Mouse (Mus musculus): ENCODE measurements at regions not wholly inside any gene's neighbourhood (a gene's known extent, or its start where the extent isn't known, plus 50 kb on each side); places are given as distances from the start of the nearest gene placed in this dataset.

DNA sequence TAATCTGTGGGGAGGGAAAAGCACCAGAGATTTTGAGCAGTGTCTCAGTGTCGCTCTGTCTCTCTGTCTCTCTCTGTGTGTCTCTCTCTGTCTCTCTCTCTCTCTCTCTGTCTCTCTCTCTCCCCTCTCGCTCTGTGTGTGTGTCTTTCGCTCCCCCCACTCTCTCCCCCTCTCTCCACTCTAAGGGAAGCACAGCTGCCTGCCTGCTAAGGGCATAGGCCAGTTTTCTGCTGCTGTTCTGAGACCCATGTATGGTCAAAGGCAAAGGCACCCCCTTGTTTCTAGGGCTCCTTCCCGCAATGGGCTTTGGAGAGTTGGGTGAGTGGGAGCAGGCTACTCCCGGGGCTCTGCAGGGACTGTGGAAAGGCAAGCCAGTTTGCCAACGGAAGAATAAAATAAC is 192.2 kb downstream of the Lmo4 start:
- peak in 1 of 2 experiments; percentile 12 for DNase-seq (ENCODE audit: low spot score in 2 of 2)

DNA sequence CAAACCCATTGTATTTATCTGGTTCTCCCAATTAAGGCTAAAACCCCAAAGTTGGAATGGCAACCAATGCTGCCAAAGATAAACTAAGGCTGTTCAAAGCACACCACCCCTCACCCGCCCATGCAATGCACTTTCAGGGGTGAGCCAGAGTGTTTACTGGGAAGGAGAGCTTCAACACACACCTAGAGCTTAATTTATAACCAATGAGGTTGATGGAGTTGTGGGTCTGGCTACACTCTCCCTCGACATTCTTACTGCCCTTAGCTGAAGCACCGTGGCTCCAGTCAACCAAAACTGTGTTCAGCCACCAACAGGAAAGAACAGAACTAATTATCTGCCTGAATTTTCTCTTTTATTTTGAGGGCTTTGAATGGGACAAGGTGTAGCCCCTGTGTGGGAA is 192.8 kb downstream of the Lmo4 start:
- DNase-seq (ENCODE audit: low spot score in 2 of 2), result no peak

DNA sequence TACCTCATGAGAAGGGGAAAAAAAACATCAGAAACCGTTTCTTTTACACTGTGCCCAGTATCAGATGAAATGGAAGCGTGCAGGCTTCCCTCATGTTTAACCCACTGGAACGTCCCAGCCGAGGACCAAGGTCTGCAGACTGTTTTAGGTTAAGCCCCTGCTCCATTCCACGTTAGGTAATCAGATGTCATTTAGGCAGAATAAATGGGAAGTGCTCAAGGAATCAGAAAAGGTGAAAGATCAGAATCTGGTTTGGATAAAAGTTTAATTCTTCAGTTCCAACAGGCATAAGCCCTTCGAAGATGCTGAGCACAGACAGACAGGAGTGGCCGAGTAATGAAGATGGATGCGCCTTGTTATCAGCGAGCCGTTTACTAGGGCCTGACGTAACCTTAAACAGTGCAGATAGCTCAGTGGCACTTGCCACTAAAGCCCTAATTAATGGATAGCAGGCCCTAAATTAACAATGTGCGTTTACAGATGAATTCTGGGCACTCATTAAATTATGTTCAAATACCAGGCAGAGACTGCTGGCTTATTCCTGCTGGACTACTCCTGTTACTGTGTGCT is 193.5 kb downstream of the Lmo4 start:
- peak in 1 of 2 experiments; percentile 12 for DNase-seq (ENCODE audit: low spot score in 2 of 2)

DNA sequence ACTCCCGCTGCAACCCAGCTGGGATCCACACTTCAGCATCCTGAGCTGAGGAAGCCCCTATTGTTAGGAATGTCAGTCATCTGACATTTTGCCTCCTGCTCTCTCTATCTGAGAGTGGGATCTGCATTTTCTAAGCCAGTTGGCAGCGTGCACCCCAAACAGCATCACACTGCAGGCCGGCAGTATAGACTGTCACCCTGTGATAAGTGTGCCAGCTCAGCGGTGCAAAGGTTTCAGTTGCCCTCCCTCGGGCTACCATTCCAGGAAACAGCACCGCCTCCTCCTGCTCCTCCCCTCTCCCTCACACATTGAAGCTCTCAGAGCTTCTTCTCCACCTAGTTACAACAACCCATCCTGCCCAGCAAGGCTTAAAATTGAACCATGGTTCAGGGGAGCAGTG is 194.5 kb downstream of the Lmo4 start:
- DNase-seq (ENCODE audit: low spot score in 2 of 2), result peak in 1 of 2 experiments; percentile 18

DNA sequence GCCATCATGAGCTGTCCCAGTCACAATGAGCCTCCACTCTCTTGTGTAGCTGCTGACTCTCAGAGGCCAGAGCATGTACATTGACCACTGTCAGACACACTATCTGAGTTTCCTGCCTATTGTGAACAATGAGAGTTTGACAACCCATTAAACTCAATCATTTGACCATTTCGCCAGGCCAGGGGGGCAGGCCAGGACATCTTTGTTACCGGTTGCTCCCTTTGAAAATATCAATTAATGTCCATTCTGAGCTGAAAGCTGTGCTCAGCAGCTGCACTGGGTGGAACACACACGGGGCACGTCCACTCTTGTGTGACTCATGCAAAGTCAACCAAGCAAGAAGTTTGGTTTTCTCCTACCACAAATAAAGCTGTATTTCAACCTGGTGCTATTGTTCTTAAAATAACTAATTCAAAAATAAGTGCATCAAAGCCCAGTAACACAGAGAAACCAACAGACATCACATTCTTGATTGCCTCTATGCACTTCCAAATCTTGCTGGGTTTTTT is 197.9 kb downstream of the Lmo4 start:
- no peak for DNase-seq (ENCODE audit: low spot score in 2 of 2)

DNA sequence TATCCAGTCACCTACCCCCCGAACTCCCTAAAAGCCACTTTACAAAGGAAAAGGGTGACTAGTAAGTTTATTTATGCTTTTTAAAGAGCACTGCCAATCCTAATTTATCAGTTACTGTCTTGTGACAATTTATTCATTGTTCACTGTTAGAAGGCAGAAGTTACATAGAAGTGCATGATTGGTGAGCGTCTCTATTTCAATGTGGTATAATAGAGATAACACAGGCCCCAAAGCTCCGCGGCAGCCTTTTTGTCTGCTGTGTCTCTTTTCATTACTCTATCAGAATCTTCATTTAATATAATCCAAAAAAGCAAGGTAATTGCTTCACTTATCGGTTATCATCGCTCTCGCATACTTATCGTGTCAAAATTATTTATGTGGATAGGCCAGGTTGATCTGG is 207.1 kb downstream of the Lmo4 start:
- DNase-seq (ENCODE audit: low spot score in 2 of 2), result no peak

DNA sequence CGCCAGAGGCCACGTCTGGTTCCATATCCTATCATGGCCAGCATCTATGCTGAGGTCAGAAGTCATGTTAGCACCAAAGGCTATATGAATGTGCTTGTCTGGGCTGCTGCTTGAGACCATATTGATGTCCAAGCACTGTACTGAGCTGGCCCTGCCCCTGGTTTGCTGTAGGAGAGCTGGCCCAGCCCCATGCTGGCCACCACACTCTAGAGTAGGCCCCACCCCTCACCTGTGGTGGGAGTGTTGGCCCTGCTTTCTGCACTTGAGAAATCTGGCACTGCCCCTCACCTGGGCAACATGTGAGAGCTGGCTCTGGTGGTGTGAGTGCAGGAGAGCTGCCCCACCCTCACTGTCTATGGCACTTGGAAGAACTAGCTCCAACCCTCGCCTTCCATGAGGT is 210.0 kb downstream of the Lmo4 start:
- no peak for DNase-seq (ENCODE audit: low spot score in 2 of 2)

DNA sequence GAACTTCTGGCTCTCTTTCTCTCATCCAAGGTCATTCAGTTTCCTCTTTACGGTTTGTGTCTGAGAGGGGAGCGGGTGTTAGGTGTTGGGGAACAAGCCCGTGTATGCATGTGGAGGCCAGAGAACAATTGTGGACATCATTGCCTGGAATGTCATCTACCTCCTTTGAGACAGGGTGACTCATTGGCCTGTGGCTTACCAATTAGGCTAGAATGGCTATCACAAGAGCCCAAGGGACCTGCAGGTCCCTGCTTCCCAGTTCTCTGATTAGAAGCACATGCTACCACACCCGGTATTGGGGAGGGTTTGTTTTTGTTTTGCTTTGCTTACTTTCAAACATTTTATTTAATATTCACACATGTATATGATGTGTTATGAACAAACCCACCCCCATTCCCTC is 216.0 kb downstream of the Lmo4 start:
- DNase-seq (ENCODE audit: low spot score in 2 of 2), result no peak

DNA sequence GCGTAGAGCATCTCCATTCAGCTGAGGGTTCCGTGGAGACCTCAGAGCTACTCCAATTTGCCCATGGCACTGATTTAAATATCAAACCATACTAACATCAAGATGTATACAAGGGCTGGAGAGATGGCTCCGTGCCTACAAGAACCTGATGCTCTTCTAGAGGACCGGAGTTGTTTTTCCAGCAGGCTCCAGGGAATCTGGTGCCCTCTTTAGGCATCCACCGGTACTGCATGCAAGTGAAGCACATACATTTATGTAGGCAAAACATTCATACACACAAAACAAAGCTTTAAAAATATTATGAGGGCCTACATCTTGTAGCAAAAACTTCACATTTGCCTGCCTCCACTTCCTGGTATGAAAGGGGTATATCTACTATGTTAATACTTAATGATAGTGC is 217.0 kb downstream of the Lmo4 start:
- no peak for DNase-seq (ENCODE audit: low spot score in 2 of 2)

DNA sequence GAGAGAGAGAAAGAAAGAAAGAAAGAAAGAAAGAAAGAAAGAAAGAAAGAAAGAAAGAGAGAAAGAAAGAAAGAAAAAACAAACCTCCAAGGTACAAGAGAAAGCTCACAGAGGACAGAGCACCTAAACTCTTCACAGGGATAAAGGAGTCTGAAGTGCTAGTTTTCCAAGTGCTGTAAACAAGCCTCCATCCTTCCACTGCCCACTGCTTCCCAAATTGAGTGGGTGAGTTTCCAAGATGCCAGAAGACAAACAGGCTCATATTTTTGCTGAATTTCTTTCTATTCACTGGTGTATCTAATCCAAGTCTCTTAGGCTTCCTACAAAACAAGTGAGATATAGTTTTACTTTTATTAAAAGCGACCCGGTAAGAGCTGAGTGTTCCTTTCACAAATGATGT is 218.2 kb downstream of the Lmo4 start:
- DNase-seq (ENCODE audit: low spot score in 2 of 2), result no peak

DNA sequence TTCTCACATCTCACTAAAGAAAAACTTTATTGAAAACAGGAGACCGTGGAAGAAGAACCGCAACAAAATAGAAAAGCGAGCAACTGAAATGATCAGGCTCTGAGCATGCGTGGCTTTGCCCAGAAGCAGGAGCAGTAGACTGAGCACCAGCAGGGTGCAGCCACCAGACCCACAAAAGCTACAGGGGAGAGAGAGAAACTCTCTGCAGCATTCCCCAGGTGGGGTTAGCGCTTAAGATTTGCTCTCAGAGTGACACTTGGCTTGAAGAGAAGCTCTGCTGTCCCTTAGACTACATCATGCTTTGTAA is 218.9 kb downstream of the Lmo4 start:
- no peak for DNase-seq (ENCODE audit: low spot score in 2 of 2)

DNA sequence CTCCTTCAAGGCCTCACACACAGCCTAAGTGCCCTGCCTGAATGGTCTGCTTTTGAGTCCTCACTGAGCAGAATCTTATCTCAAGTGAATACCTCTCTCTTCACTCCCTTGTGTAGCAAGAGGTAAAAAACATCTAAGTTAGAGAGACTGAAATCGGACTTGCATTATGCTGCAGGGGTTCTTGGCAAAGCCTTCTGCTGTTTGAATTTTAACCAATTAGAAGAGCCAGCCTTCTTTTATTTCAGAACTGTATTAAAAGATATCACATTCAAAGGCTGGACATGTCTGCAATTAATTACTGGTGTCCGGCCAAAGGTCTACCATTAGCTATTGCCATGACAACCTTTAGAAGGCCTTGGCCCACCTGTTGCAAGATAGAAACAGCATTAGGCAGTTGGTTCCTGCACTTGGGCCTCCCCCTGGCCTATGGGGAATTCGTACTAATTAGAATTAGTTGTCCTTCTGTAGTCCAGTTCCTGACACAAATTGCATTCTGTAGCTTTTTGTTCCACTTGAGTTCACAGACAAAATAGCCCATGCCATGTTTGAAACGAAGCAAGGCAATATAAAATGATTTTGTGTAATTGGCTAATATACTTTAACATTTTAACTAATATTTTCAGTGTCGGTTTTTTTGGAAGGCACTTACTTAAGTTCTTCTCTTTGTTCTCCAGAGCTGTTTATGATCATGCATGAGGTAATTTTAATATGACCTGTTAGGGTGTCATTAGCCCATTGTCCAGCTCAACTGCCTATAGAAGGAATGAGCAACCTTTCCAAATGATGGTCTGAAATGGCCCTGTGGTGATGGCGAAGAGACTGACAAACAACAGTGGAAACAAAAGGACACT is 219.4 kb downstream of the Lmo4 start:
- DNase-seq (ENCODE audit: low spot score in 2 of 2), result no peak

DNA sequence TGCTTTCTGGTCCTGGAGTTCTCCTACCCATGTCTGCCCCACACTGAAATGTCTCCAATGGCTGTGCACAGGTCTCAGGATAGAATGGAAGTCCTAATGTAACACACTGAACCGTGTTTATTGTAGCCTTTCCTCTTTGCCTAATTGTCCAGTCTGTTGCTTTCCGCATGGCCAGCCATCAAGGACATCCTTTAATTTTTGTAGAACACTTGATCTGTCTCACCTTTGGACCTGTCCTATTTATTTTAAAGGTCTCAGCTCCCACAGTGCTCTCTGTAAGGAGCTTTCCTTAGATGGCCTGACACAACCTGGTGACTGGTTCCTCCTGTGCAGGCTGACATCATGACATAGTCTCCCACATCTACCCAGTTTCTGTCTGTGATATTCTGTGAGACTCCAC is 226.3 kb downstream of the Lmo4 start:
- no peak for DNase-seq (ENCODE audit: low spot score in 2 of 2)

DNA sequence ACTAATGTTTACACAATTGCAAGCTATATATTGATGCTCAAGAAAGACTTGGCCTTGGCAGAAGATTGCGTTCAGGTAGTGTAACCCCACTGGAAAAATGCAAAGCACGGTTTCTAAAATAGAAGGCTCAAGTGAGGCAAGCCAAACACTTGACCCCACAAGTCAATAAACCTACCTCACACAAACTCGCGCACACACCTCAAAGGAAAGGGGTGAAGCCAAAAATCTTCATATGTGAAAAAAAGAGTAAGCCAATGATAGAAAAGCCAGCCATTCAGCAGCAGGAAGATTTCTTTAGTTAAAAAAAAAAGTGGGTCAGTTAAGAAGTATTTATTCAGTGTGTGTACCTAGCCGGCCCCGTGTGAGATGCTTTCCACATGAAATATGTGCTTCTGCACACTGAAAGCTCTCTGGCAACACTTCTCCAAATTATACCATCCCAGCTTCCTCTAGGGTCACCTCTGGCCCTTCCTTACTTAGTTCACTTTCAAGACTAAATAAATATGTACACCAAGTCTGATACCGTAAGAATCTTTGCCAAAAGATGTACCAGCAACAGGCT is 227.1 kb downstream of the Lmo4 start:
- no peak for DNase-seq (ENCODE audit: low spot score in 2 of 2)

DNA sequence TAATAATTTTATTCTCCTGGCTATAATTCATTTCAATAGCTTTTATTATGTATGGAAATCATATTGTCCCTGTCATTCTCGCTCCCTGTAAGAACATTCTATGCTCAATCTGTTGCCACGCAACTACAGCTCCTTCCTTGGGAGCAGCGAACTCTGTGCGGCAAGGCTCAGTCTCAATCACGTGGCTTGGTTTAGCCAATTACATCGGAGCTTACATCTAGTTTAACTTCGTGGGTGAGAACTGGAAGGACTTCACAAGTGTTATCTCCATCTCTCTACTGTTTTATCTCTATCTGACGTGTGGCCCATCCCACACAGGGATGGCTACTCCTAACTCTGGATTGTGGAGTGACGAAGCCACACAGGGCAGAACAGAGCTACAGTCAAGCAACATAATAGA is 231.4 kb downstream of the Lmo4 start:
- DNase-seq (ENCODE audit: low spot score in 2 of 2), result peak in 1 of 2 experiments; percentile 51

DNA sequence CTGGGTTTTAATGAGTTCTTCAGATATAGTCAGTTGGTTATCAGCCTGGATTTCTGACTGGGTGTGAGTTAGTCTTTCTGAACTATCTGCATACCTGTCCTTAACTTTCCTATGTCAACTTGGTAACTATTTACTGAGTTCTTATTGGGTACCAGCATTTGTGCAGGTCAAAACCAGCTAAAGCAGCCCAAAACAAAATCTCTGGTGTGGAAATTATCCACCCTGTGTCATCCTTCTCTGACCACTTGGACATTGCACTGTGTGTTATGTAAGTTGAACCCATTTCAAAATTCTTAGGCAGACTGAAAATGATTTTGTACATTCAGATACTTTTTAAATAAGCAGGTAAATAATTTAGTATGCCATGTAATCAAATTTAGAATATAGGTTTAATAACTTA is 232.7 kb downstream of the Lmo4 start:
- no peak for DNase-seq (ENCODE audit: low spot score in 2 of 2)

DNA sequence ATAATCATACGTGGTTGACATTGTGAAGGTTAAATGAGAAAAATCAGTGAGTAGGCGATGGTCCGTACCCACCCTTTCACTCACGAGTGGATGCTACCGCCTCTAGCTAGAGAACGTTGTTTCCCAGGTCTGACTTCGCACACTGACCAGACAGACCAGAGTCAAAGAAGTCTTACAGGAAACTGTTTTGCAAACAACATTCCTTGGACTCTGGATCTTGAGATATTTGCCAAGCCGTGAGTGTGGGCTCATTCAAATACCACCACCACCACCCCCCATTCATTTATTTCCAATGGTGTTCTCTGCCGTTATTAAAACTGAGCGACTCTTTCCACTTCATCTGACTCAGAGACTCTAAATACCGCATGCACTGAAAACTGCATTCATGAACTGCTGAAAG is 234.2 kb downstream of the Lmo4 start:
- no peak for DNase-seq (ENCODE audit: low spot score in 2 of 2)

DNA sequence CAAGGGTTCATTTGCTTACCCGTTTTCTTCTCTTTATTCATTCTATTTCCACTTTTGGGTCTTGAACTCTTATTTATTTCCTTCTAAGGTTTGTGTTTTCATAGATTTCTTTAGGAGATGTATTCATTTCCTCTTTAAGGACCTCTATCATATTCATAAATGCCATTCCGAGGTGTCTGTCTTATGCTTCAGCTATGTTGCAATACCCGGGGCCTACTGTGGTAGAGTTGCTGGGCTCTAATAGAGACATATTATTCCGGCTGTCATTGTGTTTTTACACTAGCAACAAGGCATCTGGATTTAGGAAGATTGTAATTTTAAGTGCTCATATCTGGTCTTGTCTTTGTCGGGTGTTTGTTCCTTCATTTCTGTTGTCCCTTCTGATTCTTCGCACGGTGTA is 249.5 kb downstream of the Lmo4 start:
- no peak for DNase-seq (ENCODE audit: low spot score in 2 of 2)

DNA sequence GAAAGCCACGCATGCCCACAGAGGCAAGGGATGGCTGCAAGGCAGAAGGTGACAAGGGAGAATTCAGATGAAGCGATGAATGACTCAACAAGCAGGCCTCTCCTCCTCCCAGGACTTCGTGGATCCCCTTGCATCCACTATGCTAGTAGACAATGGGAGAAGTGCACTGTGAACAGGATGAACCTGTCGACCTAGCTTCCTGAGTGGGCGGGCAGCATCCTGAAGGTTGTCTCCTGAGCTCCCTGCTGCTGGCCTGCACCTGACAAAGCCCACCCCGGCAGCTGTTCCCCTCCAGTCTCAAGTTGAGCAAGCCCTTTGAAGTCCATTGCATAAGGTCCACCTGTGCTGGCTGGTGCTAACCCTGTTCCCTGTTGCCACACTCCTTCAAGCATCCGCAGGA is 250.2 kb downstream of the Lmo4 start:
- DNase-seq (ENCODE audit: low spot score in 2 of 2), result no peak

DNA sequence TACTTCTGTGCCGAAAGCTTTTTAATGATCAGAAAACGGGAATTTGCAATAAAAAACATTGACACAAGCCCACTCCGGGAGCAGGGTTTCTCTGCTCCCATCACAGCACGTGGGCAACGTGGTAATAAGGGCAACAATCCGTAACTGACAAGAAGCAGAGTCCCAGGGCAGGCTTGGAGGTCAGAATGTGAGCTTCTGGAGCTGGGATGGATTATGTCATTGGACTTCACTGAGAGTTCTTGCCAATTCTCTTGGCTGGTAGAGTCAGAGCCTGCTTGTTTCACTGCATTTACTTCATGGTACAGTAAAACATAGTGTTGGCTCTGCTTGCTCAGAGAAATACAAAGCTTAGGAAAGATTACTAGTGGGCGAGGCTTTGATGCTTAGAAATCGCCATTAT is 252.7 kb downstream of the Lmo4 start:
- no peak for DNase-seq (ENCODE audit: low spot score in 2 of 2)

DNA sequence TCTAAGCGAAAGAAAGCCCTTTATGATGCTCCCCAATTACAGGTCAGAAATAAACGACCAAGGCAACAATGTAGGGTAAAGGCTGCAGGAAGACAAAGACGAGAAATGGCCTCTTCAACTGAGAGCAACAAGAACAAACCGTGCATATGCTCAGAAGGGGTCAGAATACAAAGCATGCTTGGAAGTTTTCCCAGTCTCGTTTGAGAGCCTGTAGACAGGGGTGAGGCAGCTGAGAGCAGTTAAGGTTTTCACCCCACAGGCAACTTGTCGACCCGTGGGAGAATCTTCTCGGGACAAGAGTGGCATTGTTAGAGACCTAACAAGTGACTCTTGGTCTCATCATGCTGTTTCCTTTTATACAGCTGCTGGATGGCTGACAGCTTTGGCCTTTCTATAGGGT is 255.4 kb downstream of the Lmo4 start:
- DNase-seq (ENCODE audit: low spot score in 2 of 2), result no peak

DNA sequence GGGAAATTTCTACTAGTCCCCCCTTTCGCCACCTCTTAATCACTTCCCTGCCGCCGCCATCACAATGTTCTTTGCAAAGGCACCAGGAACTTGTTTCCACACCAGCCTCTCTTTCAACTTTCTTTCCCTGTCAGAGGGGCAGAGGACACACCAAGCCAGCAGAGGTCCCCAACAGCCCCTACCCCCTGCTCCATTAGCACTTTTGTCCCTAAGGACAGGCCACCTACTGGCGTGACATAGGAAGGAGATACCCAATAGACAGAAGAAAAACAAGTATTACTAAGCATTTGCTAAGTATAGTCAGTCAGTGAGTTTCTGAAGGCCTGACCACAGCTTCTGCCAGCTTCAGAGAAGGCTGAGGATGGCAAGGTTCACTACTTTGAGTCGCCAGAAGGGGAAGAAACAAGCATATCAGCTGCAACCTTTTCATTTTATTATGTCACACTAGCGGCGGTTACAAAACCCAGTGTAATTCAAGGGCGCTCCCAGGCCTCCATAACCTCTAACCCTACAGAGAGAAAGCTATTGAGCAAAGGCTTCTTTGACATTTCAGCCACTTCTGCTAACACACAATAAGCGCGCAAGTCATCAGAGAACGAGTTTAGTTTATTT is 255.9 kb downstream of the Lmo4 start:
- DNase-seq (ENCODE audit: low spot score in 2 of 2), result no peak

DNA sequence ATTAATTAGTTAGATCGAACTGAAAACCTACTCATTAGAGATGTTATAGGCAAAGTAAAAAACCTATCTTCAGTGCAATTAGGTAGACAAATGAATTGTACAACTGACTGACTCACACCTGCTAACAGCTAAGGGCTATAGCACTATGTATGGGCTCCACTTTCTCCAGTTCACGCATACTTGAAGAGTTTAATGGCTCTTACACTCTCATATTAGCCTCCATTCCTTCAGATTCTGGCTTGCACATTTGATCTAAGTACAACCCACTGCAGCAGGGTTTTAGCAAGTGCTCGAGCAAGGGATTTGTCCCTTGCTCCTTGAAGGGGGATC is 257.1 kb downstream of the Lmo4 start:
- no peak for DNase-seq (ENCODE audit: low spot score in 2 of 2)
